Mouse (Mus musculus): ENCODE results near the gene Hist3h2ba.

DNA sequence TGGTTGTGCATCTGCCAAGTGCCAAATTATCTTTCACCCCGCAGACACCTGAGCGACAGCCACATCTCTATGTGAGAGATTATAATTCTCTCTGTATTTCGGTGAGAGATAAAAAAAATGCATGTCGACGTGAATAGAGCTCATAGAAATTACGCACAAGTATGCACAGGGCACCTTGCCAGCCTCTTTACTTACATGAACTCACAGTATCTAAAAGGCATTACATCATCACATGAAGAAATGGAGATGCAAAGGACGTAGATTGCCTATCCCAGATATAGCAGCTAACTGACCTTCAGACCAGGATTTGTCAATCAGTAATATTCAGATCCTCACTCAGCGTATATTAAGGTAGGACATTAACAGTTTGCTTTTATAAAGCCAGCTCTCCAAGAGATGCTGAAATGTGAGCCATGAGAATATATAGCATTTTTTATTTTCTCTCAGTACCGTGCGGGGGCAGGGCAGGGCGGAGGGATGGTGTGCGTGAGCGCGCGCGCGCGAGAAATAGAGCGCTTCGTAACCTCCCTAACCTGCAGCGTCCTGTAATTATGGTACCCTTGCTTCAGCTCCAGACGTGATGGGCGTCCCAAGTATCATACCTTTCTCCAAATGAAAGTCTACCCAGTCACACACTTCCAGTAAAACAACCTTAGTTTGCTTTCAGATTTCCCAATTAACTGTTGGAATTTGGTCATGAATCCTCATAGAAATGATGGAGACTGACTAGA, 757 bp upstream of the Hist3h2ba start:
- TF ChIP-seq CTCF (IDR thresholded peaks at IDR 0.05), result no peak
- TF ChIP-seq EP300 (IDR thresholded peaks at IDR 0.05), result no peak

Measured in lung, postnatal 0 days (tissue).